Mouse (Mus musculus) cerebellum, adult (tissue): ENCODE measurements around the gene Hopx.
A peak's percentile ranks its signal among the peaks of the same experiment; 100 is the strongest.

ENCODE experiments used
- ATAC-seq: cut with Nextera tagmentation; 2 replicates; pipeline ENCODE4 v1.9.2; 2017; ENCODE audit warnings: mild to moderate bottlenecking, moderate library complexity, mixed read lengths; ENCODE audit not compliant: insufficient number of reproducible peaks, low FRiP score, low TSS enrichment

The Hopx gene

DNA sequence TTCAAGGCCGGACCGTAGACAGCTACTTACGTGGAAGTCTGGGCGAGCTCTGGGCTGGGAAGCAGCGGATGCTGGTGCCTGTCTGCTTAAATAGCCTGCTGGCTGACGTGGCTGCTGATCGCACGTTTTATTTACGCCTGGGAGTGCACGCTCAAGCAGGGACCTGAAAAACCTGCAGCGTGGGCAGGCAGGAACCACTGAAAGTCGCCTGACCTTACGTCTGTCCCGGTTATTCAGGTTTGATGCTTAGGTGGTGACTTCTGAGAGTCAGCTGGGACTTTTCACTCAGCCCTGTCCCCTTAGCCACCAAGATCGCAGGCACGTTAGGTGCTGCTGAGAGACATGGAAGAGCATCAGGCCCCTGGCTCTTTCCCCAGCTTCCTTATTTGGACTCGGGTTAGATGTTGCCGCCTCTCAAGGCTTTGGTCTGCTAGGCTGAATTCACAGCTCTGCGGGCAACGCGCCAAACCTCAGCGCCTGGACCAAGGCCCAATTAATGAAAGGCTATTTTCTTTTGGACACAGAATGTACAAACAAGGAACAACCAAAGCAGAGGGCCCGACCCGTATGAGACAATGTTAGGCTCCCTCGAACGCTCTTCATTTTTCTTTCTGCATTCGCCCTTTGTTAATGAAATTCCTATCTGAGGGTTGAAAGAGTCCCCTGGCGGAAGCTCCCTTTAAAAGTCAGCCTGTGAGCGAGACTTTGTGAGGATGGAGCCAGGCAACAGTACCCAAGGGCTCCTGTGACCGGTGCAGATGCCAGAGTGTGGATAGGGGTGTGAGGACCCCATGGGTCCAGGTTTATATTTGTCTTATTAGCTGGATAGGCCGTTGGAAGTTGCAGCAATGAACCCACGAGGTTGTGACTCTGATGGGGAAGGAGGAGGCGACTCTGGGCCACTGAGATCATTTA lies at the start of gene Hopx:
TSS of gene Hopx (minus strand) at position 305 of the 915 bp plus-strand sequence.
- peak; percentile 46; the same call in 1 of the 2 replicates for ATAC-seq

DNA sequence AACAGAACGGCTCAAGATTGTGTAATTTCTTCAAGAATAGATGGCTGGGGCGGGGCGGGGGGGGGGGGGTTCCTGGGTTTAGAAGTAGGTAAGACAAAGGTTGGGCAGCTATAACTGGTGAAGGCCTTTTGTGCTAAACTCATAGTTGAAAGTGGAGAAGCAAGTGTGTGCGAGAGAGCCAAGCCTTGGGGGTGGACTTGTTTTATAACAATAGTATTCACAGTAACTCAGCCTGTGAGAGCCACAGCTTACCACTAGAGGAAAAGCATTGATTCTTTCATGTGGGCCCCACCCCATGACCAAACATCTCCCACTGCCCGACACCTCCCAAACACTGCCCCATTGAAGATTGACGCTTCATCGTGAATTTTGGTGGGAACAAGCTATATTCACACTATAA lies 48.7 kb upstream of the Hopx start:
- no peak for ATAC-seq

DNA sequence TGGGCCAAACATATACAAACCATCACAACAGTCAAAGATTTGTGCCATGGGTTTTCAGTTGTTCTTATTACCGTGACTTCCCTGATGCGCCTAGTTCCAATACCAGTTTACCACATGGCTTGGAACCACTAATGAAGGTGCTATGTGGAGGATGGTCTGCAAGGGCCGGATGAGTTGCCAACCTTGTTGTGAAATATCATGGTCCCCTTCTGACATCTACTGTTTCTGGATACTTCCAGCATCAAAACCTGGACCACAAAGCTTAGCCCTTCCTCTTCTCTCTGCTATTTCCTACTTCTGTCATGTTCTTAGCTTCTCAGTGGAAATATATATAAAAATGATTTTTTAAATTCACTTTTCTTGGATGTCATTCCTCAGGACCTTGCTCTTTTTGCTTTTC lies 47.6 kb upstream of the Hopx start:
- no peak for ATAC-seq

DNA sequence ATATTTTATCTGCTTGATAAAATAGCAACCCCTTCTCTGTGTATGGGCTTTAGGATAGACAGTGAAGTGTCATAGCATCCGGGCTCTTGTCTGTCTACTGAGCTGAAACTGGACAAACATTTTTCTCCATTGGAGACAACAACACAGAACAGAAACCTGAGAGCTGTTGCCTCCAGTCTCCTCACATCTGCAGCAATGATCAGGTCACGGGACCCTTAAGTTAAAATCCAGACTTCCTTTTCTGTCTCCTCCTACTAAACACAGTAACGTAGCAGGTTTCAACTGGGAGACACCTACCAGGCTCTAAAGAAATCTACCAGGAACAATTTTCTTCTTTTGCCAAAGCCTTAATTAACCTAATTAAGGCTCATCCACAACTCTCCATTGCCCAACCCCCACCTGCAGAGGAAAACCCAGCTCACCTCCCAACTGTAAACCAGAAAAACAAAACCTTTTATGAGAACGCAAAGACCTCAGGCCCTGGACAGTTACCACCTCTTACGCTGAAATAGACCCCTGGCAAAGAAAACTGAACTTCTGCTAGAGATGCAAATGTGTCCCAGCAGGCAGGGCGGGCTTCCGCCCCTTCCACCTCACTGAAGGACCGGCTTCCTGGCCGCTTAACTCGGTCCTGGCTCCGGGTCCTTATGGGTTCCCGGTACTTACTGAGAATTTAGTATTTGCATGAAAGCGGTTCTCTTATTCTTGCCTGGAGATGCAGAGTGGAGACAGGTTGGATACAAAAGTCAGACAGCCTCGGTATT lies 43.0 kb upstream of the Hopx start:
- no peak for ATAC-seq

DNA sequence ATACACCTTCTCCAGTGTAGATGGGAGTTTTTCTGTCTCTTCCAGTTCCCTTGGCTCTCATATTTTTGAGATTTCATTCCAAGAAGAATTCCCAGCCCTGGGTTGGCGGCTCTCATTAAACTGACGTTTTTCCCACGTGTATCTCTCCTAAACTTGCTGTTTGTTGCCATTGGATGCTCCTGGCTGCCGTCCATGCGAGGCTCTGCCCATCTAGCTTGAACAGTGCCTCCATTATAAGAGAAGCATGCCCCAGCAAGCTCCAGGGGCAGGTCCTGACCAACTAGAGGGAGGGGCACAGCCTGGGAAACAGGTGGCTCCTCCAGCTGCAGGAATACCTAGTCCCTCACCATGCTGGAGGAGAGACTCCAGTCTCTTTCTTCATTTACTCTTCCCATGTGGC lies 42.0 kb upstream of the Hopx start:
- ATAC-seq, result no peak

DNA sequence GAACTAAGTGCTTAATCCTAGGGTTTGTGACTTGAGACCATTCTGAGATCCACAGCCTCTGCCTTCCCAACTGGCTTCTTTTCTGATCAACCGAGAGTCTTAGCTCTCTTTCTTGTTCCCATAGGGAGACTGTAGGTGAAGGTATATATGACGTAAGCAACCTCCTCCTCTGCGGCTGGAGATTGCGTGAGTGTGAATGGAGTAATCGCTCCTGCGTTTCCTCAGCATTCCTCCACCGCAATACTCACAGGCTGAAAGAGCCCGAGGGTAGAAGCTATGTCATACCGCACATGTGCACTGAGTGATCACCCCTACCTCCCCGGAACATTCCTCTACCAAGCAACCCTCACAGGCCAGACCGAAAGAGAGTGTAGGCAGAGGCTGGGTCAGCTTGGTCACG lies 40.6 kb upstream of the Hopx start:
- ATAC-seq, result no peak

DNA sequence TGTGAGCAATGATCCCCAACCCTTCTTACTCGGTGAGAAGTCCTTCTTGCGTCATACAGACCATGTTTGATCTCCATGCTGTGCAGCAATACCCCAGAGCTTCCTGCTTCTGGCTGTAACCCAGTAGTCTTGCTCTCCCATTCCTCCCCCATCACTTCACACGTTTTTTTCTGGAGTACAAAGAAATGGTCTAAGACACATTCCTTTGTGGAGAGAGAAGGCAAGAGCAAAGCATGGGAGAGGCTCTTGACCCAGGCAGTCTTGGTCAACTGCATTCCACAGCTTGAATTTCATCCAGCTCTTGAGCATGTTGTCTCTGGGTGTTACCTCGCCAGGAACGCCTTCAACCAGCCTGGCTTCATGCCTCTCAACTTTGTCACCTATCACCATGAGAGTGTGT lies 39.9 kb upstream of the Hopx start:
- no peak for ATAC-seq

DNA sequence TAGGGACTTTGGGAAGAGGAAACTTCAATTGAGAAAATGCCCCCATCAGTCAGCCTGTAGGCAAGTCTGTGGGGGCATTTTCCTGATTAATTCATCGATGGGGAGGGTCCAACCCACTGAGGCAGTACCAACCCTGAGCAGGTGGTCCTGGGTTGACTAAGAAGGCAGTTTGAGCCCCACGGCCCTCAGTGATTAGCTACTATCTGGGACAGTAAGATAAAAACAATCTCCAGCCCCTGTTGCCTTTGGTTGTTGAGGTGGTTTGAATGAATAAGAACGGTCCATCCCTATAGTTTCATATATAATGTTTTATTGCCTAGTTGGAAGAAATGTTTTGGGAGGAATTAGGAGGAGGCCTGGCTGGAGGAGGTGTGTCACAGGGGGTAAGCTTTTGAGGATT lies 36.8 kb upstream of the Hopx start:
- ATAC-seq, result no peak

DNA sequence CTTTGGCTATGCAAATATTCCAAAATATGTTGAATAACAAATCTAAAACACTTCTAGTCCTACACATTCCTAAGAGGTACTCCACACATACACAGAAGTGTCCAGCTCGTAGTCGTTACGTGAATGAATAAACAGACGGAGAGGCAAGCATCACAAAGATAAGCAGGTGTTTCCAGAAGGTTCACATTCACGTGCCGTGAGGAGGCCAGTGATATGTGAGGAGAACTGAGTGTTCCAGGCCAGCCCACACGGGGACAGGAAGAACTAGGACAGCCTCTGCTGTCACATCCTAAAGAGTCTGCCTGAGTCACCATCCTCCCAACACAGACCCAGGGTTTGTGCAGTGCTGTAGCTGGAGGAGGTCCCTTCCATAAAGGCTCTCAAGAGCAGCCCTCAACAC lies 36.2 kb upstream of the Hopx start:
- no peak for ATAC-seq

DNA sequence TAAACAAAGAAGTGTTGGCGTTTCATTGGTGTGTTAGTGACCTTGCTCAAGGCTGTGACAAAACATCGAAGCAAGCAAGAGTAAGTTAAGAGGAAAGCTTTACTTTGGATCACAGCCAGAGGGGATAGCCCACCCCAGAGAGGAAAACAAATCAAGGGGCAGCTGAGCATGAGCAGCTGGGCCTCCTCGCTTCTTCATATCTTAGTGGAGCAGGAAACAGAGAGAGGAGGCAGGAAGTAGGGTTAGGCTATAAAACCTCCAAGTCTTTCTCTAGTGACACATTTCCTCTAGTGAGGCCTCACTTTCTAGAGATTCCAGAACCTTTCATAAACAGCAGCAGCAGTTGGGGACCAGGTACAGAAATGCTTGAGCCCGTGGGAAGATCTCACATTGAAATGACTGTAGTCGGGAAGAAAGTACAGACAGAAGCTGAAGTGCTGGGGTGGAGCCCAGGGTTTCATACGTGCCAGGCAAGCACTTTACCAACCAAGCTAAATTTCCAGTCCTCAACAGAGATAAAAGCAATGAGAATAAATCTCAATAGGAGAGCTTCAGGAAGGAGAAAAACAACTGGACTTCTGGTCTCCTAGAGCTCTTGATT lies 33.2 kb upstream of the Hopx start:
- no peak for ATAC-seq

DNA sequence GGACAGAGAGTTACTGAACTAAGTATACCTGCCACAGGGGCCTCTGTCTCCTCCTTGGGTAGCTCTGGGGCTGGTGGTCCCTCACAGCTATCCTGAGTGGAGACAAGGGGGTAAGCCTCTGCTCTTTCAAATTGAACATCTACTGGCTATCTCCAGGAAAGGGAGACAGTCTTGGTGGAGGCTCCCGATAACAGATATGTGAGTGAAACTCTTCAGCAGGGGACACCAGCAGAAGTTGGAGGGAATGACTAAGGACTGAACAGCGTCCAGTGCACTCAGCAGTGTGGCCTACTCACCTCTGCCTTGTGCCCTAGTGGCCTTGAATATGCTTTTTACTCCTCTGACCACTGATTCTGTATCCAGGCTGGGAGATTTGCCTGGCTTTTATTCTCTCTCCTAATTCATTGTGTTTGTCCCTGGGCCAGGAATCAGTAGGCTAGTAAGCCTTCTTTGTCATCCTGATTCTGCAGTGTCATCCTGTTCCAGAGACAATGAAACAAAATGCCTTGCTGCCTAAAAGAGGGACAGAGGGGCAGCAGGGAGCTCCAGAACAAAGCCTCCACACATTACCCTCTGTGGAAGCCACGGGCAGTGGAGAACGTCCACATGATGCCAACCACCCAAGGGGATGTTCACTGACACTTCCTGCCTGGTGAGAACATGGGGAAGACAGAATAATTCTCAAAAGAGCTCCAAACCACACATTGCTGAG lies 31.7 kb upstream of the Hopx start:
- ATAC-seq, result no peak

DNA sequence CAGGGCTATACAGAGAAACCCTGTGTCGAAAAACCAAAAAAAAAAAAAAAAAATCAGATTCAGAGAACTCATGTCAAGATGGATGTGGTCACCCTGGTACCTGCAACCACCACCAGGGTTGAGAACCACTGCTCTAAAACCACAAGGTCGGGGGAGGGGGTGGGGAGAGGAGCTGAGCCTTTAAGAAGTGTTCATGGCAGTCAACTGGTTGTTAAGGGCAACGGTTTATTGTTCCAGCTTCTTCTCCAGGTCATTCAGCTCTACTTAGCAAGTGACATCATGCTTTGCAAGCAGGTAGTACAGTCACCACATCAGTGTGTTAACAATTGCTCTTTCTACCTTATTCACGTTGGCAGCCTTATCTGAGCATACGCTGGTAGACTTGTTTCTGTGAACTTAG lies 29.7 kb upstream of the Hopx start:
- no peak for ATAC-seq

DNA sequence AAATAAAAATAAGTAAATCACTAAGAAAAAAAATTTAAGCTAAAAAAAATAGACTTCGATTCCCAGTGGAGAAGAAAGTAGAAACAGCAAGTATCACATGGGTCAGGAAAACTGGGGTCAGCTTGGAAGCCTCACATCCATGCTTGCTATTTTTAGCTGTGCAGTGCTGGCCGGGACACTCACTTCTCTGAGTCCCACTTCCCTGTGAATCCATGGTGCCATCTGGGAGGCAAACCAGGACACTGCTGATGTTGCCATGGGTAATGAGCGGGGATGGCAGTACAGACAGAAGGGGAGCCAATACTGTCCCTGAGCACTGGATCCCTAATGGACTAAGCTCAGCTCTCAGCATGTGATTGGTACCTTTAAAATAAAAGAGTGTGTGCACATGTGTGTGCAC lies 28.2 kb upstream of the Hopx start:
- no peak; the same call in 1 of the 2 replicates for ATAC-seq

DNA sequence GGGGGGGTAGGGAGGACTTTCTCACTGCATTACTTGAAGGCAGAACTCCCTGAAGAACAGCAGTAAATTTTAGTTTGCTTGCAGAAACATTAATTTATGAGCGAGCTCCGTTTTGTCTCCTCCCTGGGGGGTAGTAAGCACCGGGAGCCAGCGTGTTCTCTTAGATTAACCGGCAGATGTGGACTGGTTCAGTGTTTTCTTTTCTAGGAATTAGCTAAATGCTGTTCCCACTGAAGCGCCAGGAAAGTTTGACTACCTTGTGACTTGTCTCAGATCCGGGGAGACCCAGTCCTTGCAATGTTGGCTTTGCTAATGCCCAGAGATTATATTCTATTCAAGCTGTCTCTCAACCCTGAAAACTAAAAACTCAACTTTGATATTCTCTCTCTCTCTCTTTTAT lies 26.4 kb upstream of the Hopx start:
- no peak for ATAC-seq

DNA sequence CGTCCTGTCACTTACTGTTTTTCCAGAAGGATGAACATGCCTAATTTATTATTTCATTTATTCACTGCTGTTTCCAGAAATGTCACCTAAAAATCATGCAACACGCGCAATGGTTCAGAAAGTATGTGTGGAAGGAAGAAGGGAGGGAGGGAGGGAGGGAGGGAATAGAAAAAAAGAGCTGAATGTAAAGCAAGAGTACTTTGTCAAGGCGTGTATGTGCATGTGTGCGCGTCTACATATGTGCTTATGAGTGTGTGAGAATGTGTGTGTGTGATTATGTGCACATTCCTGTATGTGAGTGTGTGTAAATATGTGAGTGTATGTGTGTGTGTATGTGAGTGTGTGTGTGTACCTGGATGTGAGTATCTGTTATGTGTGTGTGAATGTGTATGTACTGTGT lies 25.9 kb upstream of the Hopx start:
- ATAC-seq, result no peak

DNA sequence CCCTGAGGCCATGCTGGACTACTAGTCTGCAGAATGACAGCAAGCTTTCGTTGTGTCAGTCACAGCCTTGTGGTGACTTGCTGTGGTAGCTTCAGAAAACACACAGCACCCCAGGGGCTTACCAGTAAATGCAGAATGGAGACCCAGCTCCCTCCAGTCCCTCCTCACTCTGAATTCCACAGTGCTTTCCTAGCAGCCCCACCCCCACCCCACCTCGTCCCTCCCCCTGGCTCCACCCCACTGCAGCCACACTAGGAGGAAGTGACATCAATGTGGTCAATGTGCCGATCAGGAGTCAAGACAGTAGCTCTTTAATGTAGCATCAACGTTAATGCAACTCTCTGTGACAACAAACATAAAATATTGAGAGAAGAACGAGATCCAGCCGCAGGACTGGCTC lies 25.2 kb upstream of the Hopx start:
- no peak for ATAC-seq

DNA sequence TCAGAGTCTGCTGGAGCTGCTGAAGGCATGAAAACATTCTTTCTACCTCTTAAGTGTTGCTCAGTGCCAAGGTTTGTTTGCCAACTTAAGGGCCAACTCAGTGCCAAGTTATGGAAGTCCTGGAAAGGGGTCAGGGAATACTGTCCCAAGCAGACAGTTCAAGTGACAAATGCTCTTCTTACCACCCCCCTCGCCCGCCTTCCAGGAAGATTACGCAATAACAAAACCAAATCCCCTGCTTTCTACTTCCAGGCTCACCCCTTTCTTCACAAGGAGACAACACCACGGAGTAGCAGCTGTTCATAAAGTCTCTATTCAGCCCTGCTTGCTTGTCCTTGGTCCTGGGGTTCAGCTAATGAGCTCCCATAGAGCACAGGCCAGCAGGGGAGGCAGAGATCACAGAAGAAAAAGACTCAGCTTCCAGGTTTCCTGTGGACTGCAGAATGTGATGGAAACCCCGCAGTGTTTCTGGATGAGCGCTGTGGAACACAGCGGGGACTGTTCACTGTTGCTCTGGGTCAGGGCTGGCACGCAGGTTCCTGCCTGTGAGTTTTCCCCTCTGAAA lies 22.9 kb upstream of the Hopx start:
- peak; percentile 54; the same call in 1 of the 2 replicates for ATAC-seq

DNA sequence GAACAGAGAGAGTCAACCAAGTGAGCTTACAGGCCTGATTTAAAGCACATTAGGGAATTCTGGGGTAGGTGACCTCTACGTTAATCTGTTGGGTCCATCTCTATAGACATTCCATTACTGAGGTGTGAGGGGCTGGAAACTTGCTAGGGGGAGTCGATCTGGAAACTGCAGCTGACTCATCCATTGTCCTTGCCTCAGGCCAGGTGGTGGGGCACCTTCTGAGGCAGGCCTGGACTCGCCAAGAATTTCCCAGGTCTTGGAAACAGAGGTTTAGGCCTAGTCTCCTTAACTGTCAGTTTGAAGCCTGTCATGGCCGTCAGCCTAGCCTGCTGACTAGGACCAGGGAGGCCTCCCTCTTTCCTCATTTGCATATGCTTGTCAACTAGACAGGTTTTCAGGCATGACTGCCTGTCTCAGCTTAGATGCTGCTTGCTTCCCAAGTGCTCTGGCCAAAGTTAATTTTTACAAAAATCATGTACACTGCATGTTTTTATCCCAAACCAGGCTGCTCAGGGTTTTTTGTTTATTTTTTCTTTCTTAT lies 21.8 kb upstream of the Hopx start:
- no peak for ATAC-seq

DNA sequence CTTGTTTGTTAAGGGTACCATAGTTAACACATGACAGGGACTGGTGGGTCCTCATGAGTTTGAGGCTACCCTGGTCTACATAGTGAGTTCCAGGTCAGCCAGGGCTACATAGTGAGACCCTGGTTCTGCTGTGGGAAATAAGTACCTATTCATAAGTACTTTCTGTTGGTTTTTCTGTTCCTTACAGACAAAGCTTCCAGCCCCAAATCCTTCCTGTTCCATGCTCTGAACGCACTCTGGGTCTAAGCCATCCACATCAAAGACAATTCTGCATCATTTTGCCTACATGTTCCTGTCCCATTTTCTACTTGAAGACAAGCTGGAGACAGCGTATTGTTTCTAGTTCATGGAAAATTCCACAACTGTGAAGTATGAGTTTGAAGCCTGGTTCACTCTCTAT lies 20.0 kb upstream of the Hopx start:
- no peak for ATAC-seq

DNA sequence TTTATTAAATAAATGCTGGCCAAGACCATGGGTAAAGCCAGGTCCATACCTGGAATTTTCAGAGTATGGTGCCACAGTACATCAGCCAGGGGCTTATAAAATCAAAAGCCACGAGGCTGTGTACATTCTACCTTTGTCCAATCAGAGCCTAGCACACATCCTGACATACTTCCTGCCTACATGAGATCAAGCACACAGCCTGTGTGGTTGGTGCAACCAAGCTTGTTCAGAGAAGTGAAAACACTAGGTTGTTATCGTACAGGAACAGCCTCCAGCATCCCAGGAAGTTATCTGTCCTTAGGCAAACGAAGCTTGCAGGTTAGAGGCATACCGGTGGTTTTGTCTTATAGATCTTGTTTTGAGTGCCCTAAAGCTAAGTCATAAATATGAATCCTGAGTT lies 19.5 kb upstream of the Hopx start:
- no peak for ATAC-seq
